8 mouse cellular contexts compared by ENCODE assay signal in genomic region chr5:69557404-69557935, GRCm38 (mm10). TPM values are rescaled to one million over a fixed set of nuclear protein-coding genes. Genes with fewer than 3 reads are reported as not detected.
A peak's percentile ranks its signal among the peaks of the same experiment; 100 is the strongest.
DNase-seq lines count a peak whose midpoint lies in the region; ATAC-seq and TF ChIP-seq lines count a peak whose summit lies in the region.

No protein-coding gene starts in this region.

- peak; percentile 34; the same call in 1 of the 2 replicates for ATAC-seq in kidney, embryonic 14.5 days (ENCODE audit: low FRiP score, low TSS enrichment)
- peak; percentile 36; the same call in 1 of the 2 replicates for ATAC-seq in megakaryocyte, adult 5-6 weeks (ENCODE audit: poor library complexity, severe bottlenecking)

- no peak for DNase-seq in kidney, adult 18-20 months
- DNase-seq in cerebellum, adult 9-11 months = peak; percentile 17
- peak; percentile 34 for DNase-seq in hindbrain, embryonic 10.5 days (ENCODE audit: low spot score)
- DNase-seq in yolk sac, embryonic 10.5 days (ENCODE audit: low spot score) = peak; percentile 18
- no peak for DNase-seq in adrenal gland, postnatal 25 days

- no peaks in the 10 kb centered on the region for H3K9me3 ChIP-seq in kidney, embryonic 14.5 days (ENCODE audit: control insufficient read depth, low read length)
- H3K9me3 ChIP-seq in ES-Bruce4 (replicated peaks; ENCODE audit: control insufficient read depth, insufficient read depth, low read length, poor library complexity, severe bottlenecking) = no peaks in the 10 kb centered on the region
- no peaks in the 10 kb centered on the region for H3K9me3 ChIP-seq in hindbrain, embryonic 10.5 days

- peaks cover 18% of the 10 kb centered on the region for H3K36me3 ChIP-seq in kidney, embryonic 14.5 days (ENCODE audit: control insufficient read depth, insufficient read depth, low read length)
- peaks cover 13% of the 10 kb centered on the region for H3K36me3 ChIP-seq in ES-Bruce4 (ENCODE audit: control insufficient read depth, insufficient read depth, low read length, poor library complexity, severe bottlenecking)
- peaks cover 32% of the 10 kb centered on the region for H3K36me3 ChIP-seq in hindbrain, embryonic 10.5 days

- TF ChIP-seq EP300 in ES-Bruce4 (IDR thresholded peaks at IDR 0.05; ENCODE audit: insufficient read depth, low read depth, low read length) = no peak

- TF ChIP-seq POLR2A in ES-Bruce4 (IDR thresholded peaks at IDR 0.05; ENCODE audit: insufficient read depth, low read length) = no peak

- no peaks in the 10 kb centered on the region; the same call in 1 of the 2 replicates for H3K4me1 ChIP-seq in kidney, embryonic 14.5 days (ENCODE audit: control insufficient read depth, insufficient read depth, low read length)
- no peaks in the 10 kb centered on the region for H3K4me1 ChIP-seq in ES-Bruce4 (ENCODE audit: control insufficient read depth, insufficient read depth, low read length)
- H3K4me1 ChIP-seq in hindbrain, embryonic 10.5 days (replicated peaks) = peaks cover 8% of the 10 kb centered on the region

- peak overlapping the region; percentile 91 for H3K4me3 ChIP-seq in kidney, embryonic 14.5 days (ENCODE audit: low read length)
- H3K4me3 ChIP-seq in ES-Bruce4 (ENCODE audit: low read depth, low read length) = peak overlapping the region; percentile 85
- H3K4me3 ChIP-seq in hindbrain, embryonic 10.5 days = peak overlapping the region; percentile 88

- peak overlapping the region; percentile 84; the same call in 1 of the 2 replicates for H3K27ac ChIP-seq in kidney, embryonic 14.5 days (ENCODE audit: low read depth, low read length)
- no peak overlapping the region for H3K27ac ChIP-seq in ES-Bruce4 (ENCODE audit: insufficient read depth, low read length)
- peak overlapping the region; percentile 99 for H3K27ac ChIP-seq in hindbrain, embryonic 10.5 days

- H3K4me2 ChIP-seq in kidney, embryonic 14.5 days (replicated peaks; ENCODE audit: low read depth, low read length) = peak overlapping the region; percentile 56

- no peaks in the 10 kb centered on the region for H3K27me3 ChIP-seq in kidney, embryonic 14.5 days (ENCODE audit: control insufficient read depth, insufficient read depth, low read length)
- H3K27me3 ChIP-seq in ES-Bruce4 (ENCODE audit: control insufficient read depth, insufficient read depth, low read length, poor library complexity, severe bottlenecking) = no peaks in the 10 kb centered on the region
- no peaks in the 10 kb centered on the region for H3K27me3 ChIP-seq in hindbrain, embryonic 10.5 days (ENCODE audit: insufficient read depth, poor library complexity, severe bottlenecking)

- WGBS in kidney, embryonic 14.5 days = 9% methylated on average over 16 of the region's 16 CpGs
- WGBS in hindbrain, embryonic 10.5 days = 12% methylated on average over 16 of the region's 16 CpGs

- no peak for TF ChIP-seq CTCF in ES-Bruce4 (IDR thresholded peaks at IDR 0.05; ENCODE audit: low read depth, low read length)

- peak overlapping the region; percentile 92 for H3K9ac ChIP-seq in kidney, embryonic 14.5 days (ENCODE audit: low read depth, low read length)
- peak overlapping the region; percentile 76 for H3K9ac ChIP-seq in ES-Bruce4 (ENCODE audit: low read depth, poor library complexity, severe bottlenecking)

RNA-seq across cellular contexts. Expression of gene Guf1, which starts 0.7 kb away (rescaled TPM):
- 53.6 and 63.7 TPM in 2 replicates for polyA plus RNA-seq in kidney, embryonic 14.5 days (2014; fragmentation: Nextera tagmentation; extraction: Ambion mirVana)
- polyA plus RNA-seq in ES-Bruce4 (2011; ENCODE audit: insufficient read depth, insufficient read length, low read depth, missing spikeins) = 26.7 and 32.2 TPM in 2 replicates
- 37.9 and 43.6 TPM in 2 replicates for polyA plus RNA-seq in hindbrain, embryonic 10.5 days (2016; fragmentation: Nextera tagmentation; extraction: Ambion mirVana)
- total RNA-seq in megakaryocyte, adult 5-6 weeks (2015) = 11.0 and 12.0 TPM in 2 replicates
- total RNA-seq in megakaryocyte, adult 5-6 weeks (2017) = 17.0 and 17.4 TPM in 2 replicates
- 22.0 and 27.3 TPM in 2 replicates for total RNA-seq in adrenal gland, postnatal 25 days (2021)

RNA-seq across cellular contexts. Expression of gene Yipf7, which starts 15.0 kb away (rescaled TPM):
- 0.39 TPM in 1 of 2 replicates, not detected in the other for polyA plus RNA-seq in kidney, embryonic 14.5 days (2014; fragmentation: Nextera tagmentation; extraction: Ambion mirVana)
- 2.4 TPM in 1 of 2 replicates, not detected in the other for polyA plus RNA-seq in ES-Bruce4 (2011; ENCODE audit: insufficient read depth, insufficient read length, low read depth, missing spikeins)
- 0.30 TPM in 1 of 2 replicates, not detected in the other for polyA plus RNA-seq in hindbrain, embryonic 10.5 days (2016; fragmentation: Nextera tagmentation; extraction: Ambion mirVana)
- not detected in 2 replicates for total RNA-seq in megakaryocyte, adult 5-6 weeks (2015)
- total RNA-seq in megakaryocyte, adult 5-6 weeks (2017) = not detected in 2 replicates
- not detected in 2 replicates for total RNA-seq in adrenal gland, postnatal 25 days (2021)

RNA-seq across cellular contexts. Expression of gene Gnpda2, which starts 34.7 kb away (rescaled TPM):
- polyA plus RNA-seq in kidney, embryonic 14.5 days (2014; fragmentation: Nextera tagmentation; extraction: Ambion mirVana) = 40.5 and 53.8 TPM in 2 replicates
- polyA plus RNA-seq in ES-Bruce4 (2011; ENCODE audit: insufficient read depth, insufficient read length, low read depth, missing spikeins) = 21.1 and 25.7 TPM in 2 replicates
- polyA plus RNA-seq in hindbrain, embryonic 10.5 days (2016; fragmentation: Nextera tagmentation; extraction: Ambion mirVana) = 25.2 and 25.4 TPM in 2 replicates
- total RNA-seq in megakaryocyte, adult 5-6 weeks (2015) = 13.3 and 17.3 TPM in 2 replicates
- 10.9 and 11.4 TPM in 2 replicates for total RNA-seq in megakaryocyte, adult 5-6 weeks (2017)
- 18.2 and 24.4 TPM in 2 replicates for total RNA-seq in adrenal gland, postnatal 25 days (2021)

Comparison
In these comparisons a context has a peak if more than half of its experiments do, and no peak if none do; other contexts are left out.
1. DNase-seq: peak in cerebellum, adult 9-11 months (single experiment), hindbrain, embryonic 10.5 days (single experiment) and yolk sac, embryonic 10.5 days (single experiment); none in kidney, adult 18-20 months (single experiment) and adrenal gland, postnatal 25 days (single experiment).
2. Peak in every context shown above with its lines, with median percentiles within 50 percentile points of each other: H3K4me3 ChIP-seq.